Comparison of ENCODE assay signal across 24 mouse cellular contexts in the genomic region with DNA sequence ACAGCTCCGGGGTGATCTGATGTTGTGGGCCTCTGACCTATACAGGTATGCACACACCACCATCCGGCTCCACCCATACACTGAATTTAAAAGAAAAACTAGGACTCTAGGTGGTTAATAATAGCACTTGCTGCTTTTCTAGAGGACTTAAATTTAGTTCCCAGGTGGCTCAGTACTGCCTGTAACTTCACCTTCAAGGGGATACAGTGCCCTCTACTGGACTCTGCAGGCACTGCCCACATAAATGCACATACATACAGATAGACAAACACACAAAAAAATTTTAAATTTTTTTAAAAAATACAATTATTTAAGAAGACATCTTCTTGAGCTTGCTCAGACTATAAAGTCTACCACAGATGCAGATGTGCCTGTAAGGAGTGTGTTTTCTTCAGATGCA.
DNase-seq lines count a peak whose midpoint lies in the region; TF ChIP-seq lines count a peak whose summit lies in the region.
"Had no signal": no experiment of that assay in that cellular context is flagged by ENCODE, and none has a peak within 500 bp of the region (broad histone marks: within the 10 kb centered on the region; RNA-seq: fewer than 3 reads in every experiment).

No protein-coding gene starts in this region.

- no peak for DNase-seq in layer of hippocampus, adult 2 months (ENCODE audit: low spot score in 2 of 2)
- DNase-seq in layer of hippocampus, postnatal 36 days = no peak
- DNase-seq in ES-E14 (ENCODE audit: low read depth, low spot score) (no peak), ZHBTc4 (ENCODE audit: low read depth, low spot score) (peak; percentile 71)
- no peak for DNase-seq in thymus, adult 2 months
- DNase-seq in embryo, embryonic 10.5 days (ENCODE audit: low spot score) = no peak
- no peak for DNase-seq in kidney, adult 9 months
- DNase-seq: adrenal gland, adult 2 months; adrenal gland, postnatal 10 days; adrenal gland, postnatal 25 days; B cell, adult 2 months; cerebellum, adult 11-12 months; cerebellum, adult 2 months; cerebellum, adult 9-10 months; cerebellum, postnatal 10 days; cerebellum, postnatal 25 days; embryo, embryonic 11 days; forebrain, postnatal 0 days had no signal

- H3K27me3 ChIP-seq in E14TG2a.4 (ENCODE audit: insufficient read depth, low read length) = no peaks in the 10 kb centered on the region; the same call in 1 of the 2 replicates
- no peaks in the 10 kb centered on the region for H3K27me3 ChIP-seq in thymus, adult 2 months (ENCODE audit: control insufficient read depth, insufficient read depth, low read length)
- H3K27me3 ChIP-seq: CH12.LX; embryonic facial prominence, embryonic 12.5 days; forebrain, embryonic 15.5 days had no signal

- in situ Hi-C loops in ES-E14 (cut with MboI; ENCODE audit: low sequenced_read_pairs in 2 of 2, unreplicated experiment in 2 of 2) = no loop called here

- H3K4me1 ChIP-seq in E14TG2a.4 (replicated peaks; ENCODE audit: low read depth, low read length) (peaks cover 88% of the 10 kb centered on the region), ES-E14 (ENCODE audit: control insufficient read depth in 2 of 2, insufficient read depth in 2 of 2, low read length in 2 of 2, poor library complexity in 1 of 2) (peaks cover 0 to 34% of the 10 kb centered on the region in 2 experiments; a peak in 3 of 4 replicates)
- H3K4me1 ChIP-seq in thymus, adult 2 months (replicated peaks; ENCODE audit: control insufficient read depth, insufficient read depth, low read length) = no peaks in the 10 kb centered on the region
- H3K4me1 ChIP-seq: embryonic facial prominence, embryonic 10.5 days; embryonic facial prominence, embryonic 12.5 days; forebrain, embryonic 15.5 days had no signal

- TF ChIP-seq CTCF in layer of hippocampus, adult 2 months (conservative IDR thresholded peaks at IDR 0.05) = peak; percentile 28
- peak; percentile 84 for TF ChIP-seq CTCF in E14TG2a.4 (conservative IDR thresholded peaks at IDR 0.05; ENCODE audit: low read length)
- TF ChIP-seq CTCF in thymus, adult 2 months (IDR thresholded peaks at IDR 0.05; ENCODE audit: borderline replicate concordance, control insufficient read depth, extremely low read depth, insufficient read depth, low read length, poor library complexity) = no peak

- WGBS in thymus, adult 2 months = 97% methylated on average over 2 of the region's 2 CpGs

- peaks cover 19% of the 10 kb centered on the region for H3K36me3 ChIP-seq in E14TG2a.4 (ENCODE audit: insufficient read depth, low read length)
- no peaks in the 10 kb centered on the region; the same call in 1 of the 2 replicates for H3K36me3 ChIP-seq in ES-E14 (ENCODE audit: control insufficient read depth, insufficient read depth, low read length, poor library complexity, severe bottlenecking)
- no peaks in the 10 kb centered on the region for H3K36me3 ChIP-seq in thymus, adult 2 months (ENCODE audit: control insufficient read depth, insufficient read depth, low read length)
- H3K36me3 ChIP-seq: embryonic facial prominence, embryonic 10.5 days; embryonic facial prominence, embryonic 12.5 days; forebrain, embryonic 15.5 days had no signal

- H3K9ac ChIP-seq in ES-E14 (ENCODE audit: insufficient read depth, low read depth, low read length, poor library complexity, severe bottlenecking) = no peak overlapping the region
- H3K9ac ChIP-seq: embryonic facial prominence, embryonic 12.5 days; forebrain, embryonic 13.5 days; forebrain, embryonic 15.5 days; forebrain, postnatal 0 days had no signal

- no peak overlapping the region for H3K27ac ChIP-seq in layer of hippocampus, adult 2 months
- H3K27ac ChIP-seq in ES-E14 (ENCODE audit: insufficient read depth, low read depth, low read length, poor library complexity, severe bottlenecking) = peak overlapping the region; percentile 9; the same call in 1 of the 2 replicates
- no peak overlapping the region for H3K27ac ChIP-seq in thymus, adult 2 months (ENCODE audit: control insufficient read depth, insufficient read depth, low read length)
- H3K27ac ChIP-seq: embryonic facial prominence, embryonic 10.5 days; embryonic facial prominence, embryonic 12.5 days; forebrain, embryonic 13.5 days; forebrain, embryonic 15.5 days had no signal

- no peak for TF ChIP-seq POLR2A in thymus, adult 2 months (IDR thresholded peaks at IDR 0.05; ENCODE audit: control insufficient read depth, extremely low read depth, insufficient read depth, low read length, poor library complexity)

- no peak overlapping the region for H3K4me3 ChIP-seq in layer of hippocampus, adult 2 months
- H3K4me3 ChIP-seq in E14TG2a.4 (replicated peaks; ENCODE audit: low read length) = no peak overlapping the region
- H3K4me3 ChIP-seq in ES-E14 (ENCODE audit: insufficient read depth in 1 of 2, low read depth in 1 of 2, low read length in 2 of 2, poor library complexity in 1 of 2, severe bottlenecking in 1 of 2) = no peak overlapping the region
- H3K4me3 ChIP-seq in thymus, adult 2 months (ENCODE audit: control insufficient read depth, insufficient read depth, low read length) = no peak overlapping the region
- H3K4me3 ChIP-seq: embryonic facial prominence, embryonic 10.5 days; embryonic facial prominence, embryonic 12.5 days; forebrain, embryonic 13.5 days; forebrain, embryonic 15.5 days had no signal

- H3K9me3 ChIP-seq in E14TG2a.4 (ENCODE audit: low read length) (no peaks in the 10 kb centered on the region), ES-E14 (ENCODE audit: control insufficient read depth, insufficient read depth, low read depth, low read length) (no peaks in the 10 kb centered on the region)
- H3K9me3 ChIP-seq: forebrain, embryonic 15.5 days had no signal

TF ChIP-seq in ES-E14, 5 proteins besides CTCF, POLR2A, EP300 and RAD21:
- no peak for TF ChIP-seq HCFC1 (IDR thresholded peaks at IDR 0.05; ENCODE audit: borderline replicate concordance, insufficient read depth, low read length)
- no peak for TF ChIP-seq ZNF384 (IDR thresholded peaks at IDR 0.05; ENCODE audit: low read depth, low read length)
- TF ChIP-seq ZC3H11A (IDR thresholded peaks at IDR 0.05; ENCODE audit: borderline replicate concordance, low read depth, low read length) = no peak
- TF ChIP-seq MAFK (IDR thresholded peaks at IDR 0.05; ENCODE audit: insufficient read depth, low read depth, low read length) = no peak
- no peak for TF ChIP-seq CHD2 (IDR thresholded peaks at IDR 0.05; ENCODE audit: low read depth, low read length)
TF ChIP-seq in ES-E14: peak in this region for 0.
